Mouse (Mus musculus): ENCODE measurements at regions not wholly inside any gene's neighbourhood (a gene's known extent, or its start where the extent isn't known, plus 50 kb on each side); places are given as distances from the start of the nearest gene placed in this dataset.

DNA sequence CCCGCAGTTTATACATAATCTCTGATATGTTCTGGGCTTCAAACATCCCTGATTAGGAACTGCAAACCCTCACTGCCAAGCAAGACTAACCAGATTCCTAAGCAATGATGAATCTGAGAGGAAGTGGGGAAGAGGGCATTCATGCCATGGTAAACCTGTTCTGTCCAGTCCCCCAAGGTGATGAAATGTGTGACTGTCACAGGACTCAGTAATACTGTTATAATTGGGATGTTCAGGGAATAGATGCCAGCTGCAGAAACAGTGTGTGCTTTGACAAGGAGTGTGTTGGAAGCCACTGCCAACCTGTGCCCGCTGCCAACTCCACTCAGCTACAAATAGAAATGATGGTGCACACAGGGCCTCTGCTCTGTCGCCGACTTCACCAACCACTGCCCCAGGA lies 466.0 kb downstream of the Efna5 start:
- DNase-seq: peak; percentile 50

- DNase-seq: no peak
Observed at GRCm38 (mm10) chr17:62412666-62413180, 468.4 kb downstream of the Efna5 start.

DNA sequence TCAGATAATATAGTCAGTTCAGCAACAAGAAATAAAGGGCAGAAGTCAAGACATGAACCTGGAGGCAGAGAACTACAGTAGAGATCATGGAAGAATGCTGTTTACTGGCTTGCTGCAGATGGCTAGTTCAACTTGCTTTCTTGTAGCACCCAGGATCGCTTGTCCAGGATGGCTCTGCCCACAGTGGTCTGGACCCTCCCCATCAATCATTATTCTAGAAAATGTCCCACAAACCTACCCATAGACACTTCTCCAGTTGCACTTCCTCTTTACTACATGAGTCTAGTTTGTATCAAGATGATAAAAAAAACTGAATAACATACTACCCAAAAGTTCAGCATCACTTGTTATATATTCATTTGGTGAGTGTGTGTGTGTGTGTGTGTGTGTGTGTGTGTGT lies 477.4 kb downstream of the Efna5 start:
- no peak for DNase-seq

- DNase-seq: no peak
Observed at GRCm38 (mm10) chr17:62393355-62394006, 487.6 kb downstream of the Efna5 start.

DNA sequence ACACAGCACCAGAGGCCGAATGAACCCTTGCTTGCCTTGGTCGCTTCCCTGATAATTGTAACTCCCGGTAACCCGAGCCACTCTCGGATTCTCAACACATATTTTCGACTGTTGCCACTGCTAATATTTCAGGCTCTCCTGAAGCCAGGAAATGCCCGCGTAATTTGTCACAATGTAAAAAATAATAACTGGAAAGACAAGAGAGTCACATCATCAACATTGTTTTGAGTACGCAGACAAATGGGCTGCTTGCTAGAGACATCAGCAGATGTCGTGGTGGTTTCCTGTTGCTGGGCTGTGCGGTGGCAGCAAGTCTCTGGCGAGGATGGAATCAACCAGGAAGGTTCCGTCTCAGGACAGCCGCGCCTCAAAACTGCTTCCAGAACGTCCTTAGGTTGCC lies 497.1 kb downstream of the Efna5 start:
- no peak for DNase-seq

- DNase-seq: no peak
Observed at GRCm38 (mm10) chr17:62378868-62379417, 502.2 kb downstream of the Efna5 start.

DNA sequence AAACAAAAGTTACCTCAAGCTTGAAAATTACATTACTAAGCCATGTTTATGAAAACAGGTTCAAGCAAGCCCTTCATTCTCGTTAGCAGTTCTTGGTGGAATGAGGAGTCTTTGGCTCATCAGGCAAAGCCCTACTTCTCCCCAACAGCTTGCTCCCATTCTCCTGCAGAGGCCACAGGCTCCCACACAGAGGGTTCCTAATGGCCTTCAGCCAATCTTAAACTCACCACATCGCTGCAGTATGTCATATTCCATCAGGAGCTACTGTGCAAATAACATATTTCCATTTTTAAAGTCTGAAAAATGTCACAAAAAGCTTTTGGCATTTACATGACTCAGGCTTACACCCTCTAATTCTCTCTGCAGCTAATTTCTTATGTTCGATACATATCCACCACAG lies 512.0 kb downstream of the Efna5 start:
- no peak for DNase-seq

DNA sequence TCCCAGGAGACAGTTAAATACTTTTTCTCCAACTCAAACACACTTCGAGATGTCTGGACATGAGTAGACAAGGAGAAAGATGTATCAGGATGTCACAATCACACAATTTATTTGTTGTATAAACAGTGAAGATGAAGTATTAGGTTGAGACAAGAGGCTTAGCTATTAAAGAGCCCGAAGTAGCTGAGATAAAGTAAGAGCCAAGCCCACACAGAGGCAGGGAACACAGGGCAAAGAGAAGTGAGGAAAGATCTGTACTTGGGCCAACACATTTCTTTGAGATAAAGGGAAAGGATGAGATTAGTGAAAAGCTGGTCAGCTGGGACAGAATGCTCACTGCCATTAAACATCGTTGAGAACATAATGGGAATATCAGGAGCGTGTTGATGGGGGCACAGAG lies 513.2 kb downstream of the Efna5 start:
- no peak for DNase-seq

GRCm38 (mm10) chr17:62358323-62358722 lies 522.8 kb downstream of the Efna5 start:
- no peak for DNase-seq

GRCm38 (mm10) chr17:62337890-62338557 lies 543.1 kb downstream of the Efna5 start:
- no peak for DNase-seq

DNA sequence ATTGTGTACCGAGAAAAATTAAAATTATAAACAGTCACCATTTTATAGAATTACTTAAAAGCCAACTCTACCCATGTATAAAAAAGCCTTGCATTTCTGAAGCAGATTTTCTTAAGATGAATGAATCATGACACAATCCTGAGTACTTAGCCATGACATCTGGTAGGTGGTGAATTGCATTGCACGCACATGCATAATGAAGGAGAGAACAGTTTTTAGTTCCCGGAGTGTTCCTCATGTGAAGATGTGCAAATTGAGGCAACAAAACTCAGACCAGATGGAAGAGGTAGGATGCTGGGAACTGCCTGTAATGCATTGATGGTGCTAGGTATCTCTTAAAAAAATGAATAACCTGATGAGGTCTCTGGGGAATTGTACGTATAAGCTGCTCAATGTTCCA lies 550.9 kb downstream of the Efna5 start:
- no peak for DNase-seq

GRCm38 (mm10) chr17:62326844-62327243 lies 554.3 kb downstream of the Efna5 start:
- no peak for DNase-seq

DNA sequence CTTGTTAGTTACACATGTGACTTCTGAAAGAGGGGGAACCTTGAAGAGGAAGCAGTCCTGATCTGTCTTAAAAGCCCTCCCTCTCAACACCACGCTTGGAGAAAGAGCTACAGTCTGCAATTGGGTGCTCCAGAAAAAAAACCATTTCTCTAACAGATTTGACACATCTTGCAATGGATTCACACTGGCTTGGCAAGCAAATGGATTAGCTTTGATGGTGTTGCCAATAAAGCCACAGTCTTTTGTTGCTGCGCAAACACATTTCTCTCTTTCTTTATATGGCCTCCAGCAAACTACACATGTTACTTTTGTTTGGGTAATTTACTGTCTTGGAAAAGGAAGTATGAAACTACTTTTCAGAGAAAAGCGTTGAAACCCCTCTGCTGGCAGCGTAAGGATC lies 562.1 kb downstream of the Efna5 start:
- DNase-seq: no peak

GRCm38 (mm10) chr17:62310059-62310458 lies 571.1 kb downstream of the Efna5 start:
- no peak for DNase-seq

GRCm38 (mm10) chr17:62307111-62307510 lies 574.0 kb downstream of the Efna5 start:
- DNase-seq: no peak

DNA sequence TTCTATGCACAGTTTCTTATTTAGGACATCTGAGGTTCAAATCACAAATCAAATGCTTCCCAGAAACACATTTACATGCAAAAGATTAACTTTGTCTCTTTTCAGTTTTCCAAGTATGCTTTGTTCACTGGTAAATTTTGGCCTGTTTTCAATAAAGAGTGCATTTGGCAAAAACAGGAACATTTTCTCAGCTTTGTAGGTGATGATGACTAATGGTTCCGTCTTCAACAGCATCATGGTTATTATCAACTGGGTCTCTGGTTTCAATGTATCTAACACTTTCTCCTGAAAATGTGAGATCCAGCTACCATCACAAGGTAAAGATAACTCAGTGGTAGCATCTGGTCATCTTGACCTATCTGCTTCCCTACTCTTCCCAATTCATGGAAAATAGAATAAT lies 574.6 kb downstream of the Efna5 start:
- no peak for DNase-seq

- DNase-seq: no peak
Observed at GRCm38 (mm10) chr17:62305140-62305539, 576.0 kb downstream of the Efna5 start.

- DNase-seq: no peak
Observed at GRCm38 (mm10) chr17:62304073-62304472, 577.0 kb downstream of the Efna5 start.

DNA sequence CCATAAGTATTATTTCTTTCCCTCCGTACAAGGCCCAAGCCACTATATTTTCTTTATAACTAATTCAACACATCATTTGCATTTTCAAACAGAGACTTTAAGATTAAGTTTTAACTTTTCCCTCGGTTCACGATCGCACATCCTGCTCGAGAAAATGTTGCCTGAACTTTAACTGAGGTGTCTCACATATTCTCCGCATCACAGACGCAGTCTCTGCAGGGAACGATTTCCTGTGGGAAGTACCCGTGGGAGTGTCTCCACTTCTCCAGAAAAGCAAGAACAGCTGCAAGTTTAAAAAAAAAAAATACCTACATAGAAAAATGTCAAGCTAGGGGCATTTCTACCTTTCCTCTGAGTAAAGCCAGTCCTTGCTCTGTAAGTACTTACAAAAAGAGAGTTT lies 581.2 kb downstream of the Efna5 start:
- DNase-seq: no peak

- no peak for DNase-seq
Observed at GRCm38 (mm10) chr17:62297393-62298060, 583.6 kb downstream of the Efna5 start.

DNA sequence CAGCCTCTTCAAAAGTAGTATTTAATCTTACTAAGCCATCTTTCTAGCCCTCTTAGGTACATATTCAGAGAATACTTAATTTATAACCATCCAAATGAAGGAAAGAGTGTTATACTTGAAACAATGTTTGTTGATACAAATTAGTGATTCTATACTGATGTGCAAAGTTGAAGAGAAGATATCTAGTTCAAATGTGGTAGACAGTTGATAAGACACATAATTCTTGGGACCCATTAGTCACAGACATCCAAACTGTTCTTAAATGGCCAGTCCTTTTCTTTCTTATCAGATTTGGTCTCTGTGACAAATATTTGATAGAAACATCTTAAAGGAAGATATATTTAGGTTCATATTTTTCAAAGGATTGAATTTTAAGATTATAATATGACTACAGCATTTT lies 585.7 kb downstream of the Efna5 start:
- DNase-seq: no peak

GRCm38 (mm10) chr17:62292703-62293102 lies 588.4 kb downstream of the Efna5 start:
- no peak for DNase-seq

GRCm38 (mm10) chr17:62287666-62288065 lies 593.5 kb downstream of the Efna5 start:
- DNase-seq: no peak

Data from gastrocnemius, postnatal 25 days (tissue).